In the genomic region with DNA sequence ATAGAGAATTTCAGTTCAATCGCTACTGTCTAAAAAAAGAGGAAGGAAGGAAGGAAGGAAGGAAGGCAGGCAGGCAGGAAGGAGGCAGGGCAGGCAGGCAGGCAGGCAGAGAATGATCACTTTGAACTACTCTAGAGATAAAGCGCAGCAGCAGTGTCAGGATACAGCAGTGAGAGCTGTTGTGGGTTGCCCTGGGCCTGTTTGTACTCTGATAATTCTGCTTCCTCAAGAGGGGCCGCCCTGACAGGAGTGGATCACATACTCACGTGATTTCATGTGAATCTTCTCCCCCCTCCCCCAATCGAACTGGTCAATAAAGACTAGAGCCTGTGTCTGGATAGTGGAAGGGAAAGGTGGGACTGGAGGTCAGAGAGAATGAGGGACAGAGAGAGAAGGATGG, we compare ENCODE assay signal across 14 mouse cellular contexts. TPM values are rescaled to one million over a fixed set of nuclear protein-coding genes. Genes with fewer than 3 reads are reported as not detected.
DNase-seq lines count a peak whose midpoint lies in the region; ATAC-seq and TF ChIP-seq lines count a peak whose summit lies in the region.
"Had no signal": no experiment of that assay in that cellular context is flagged by ENCODE, and none has a peak within 500 bp of the region (broad histone marks: within the 10 kb centered on the region; RNA-seq: fewer than 3 reads in every experiment).

No protein-coding gene starts in this region.

- H3K9me3 ChIP-seq in kidney, embryonic 16.5 days (ENCODE audit: low read length): no peaks in the 10 kb centered on the region
- H3K9me3 ChIP-seq in kidney, embryonic 14.5 days (ENCODE audit: control insufficient read depth, low read length): no peaks in the 10 kb centered on the region
- H3K9me3 ChIP-seq in ES-E14 (ENCODE audit: control insufficient read depth, insufficient read depth, low read depth, low read length): no peaks in the 10 kb centered on the region
- no peaks in the 10 kb centered on the region for H3K9me3 ChIP-seq in liver, embryonic 11.5 days (ENCODE audit: control insufficient read depth, low read length)
- no peaks in the 10 kb centered on the region for H3K9me3 ChIP-seq in intestine, embryonic 16.5 days (ENCODE audit: control insufficient read depth, low read length)
- H3K9me3 ChIP-seq: midbrain, embryonic 13.5 days had no signal

- H3K27ac ChIP-seq in kidney, embryonic 16.5 days (ENCODE audit: low read length): 0 out of 2 replicates have a peak overlapping the region, but pooled peaks have one; percentile 50
- no peak overlapping the region for H3K27ac ChIP-seq in kidney, embryonic 14.5 days (ENCODE audit: low read depth, low read length)
- H3K27ac ChIP-seq in ES-E14 (ENCODE audit: insufficient read depth, low read depth, low read length, poor library complexity, severe bottlenecking): peak overlapping the region; percentile 2; the same call in 1 of the 2 replicates
- peak overlapping the region; percentile 16; the same call in 1 of the 2 replicates for H3K27ac ChIP-seq in liver, embryonic 11.5 days (ENCODE audit: low read depth, low read length)
- no peak overlapping the region for H3K27ac ChIP-seq in intestine, embryonic 16.5 days (ENCODE audit: low read length)
- H3K27ac ChIP-seq: kidney, postnatal 0 days; midbrain, embryonic 13.5 days had no signal

- WGBS in kidney, embryonic 16.5 days: 61% methylated on average over 5 of the region's 5 CpGs
- 68% methylated on average over 5 of the region's 5 CpGs for WGBS in kidney, embryonic 14.5 days
- 20% methylated on average over 5 of the region's 5 CpGs for WGBS in liver, embryonic 11.5 days
- WGBS in intestine, embryonic 16.5 days: 42% methylated on average over 5 of the region's 5 CpGs

- H3K4me2 ChIP-seq in kidney, embryonic 16.5 days (replicated peaks; ENCODE audit: low read depth, low read length): no peak overlapping the region
- no peak overlapping the region for H3K4me2 ChIP-seq in kidney, embryonic 14.5 days (replicated peaks; ENCODE audit: low read depth, low read length)
- peak overlapping the region; percentile 10; the same call in 1 of the 2 replicates for H3K4me2 ChIP-seq in liver, embryonic 11.5 days
- H3K4me2 ChIP-seq in intestine, embryonic 16.5 days (ENCODE audit: low read depth, low read length): no peak overlapping the region
- H3K4me2 ChIP-seq: midbrain, embryonic 13.5 days had no signal

- H3K4me3 ChIP-seq in kidney, embryonic 16.5 days (ENCODE audit: low read length): no peak overlapping the region
- no peak overlapping the region for H3K4me3 ChIP-seq in kidney, embryonic 14.5 days (ENCODE audit: low read length)
- H3K4me3 ChIP-seq in ES-E14 (ENCODE audit: insufficient read depth in 1 of 2, low read depth in 1 of 2, low read length in 2 of 2, poor library complexity in 1 of 2, severe bottlenecking in 1 of 2): no peak overlapping the region
- no peak overlapping the region for H3K4me3 ChIP-seq in liver, embryonic 11.5 days (ENCODE audit: low read depth, low read length)
- H3K4me3 ChIP-seq in intestine, embryonic 16.5 days (ENCODE audit: low read length): no peak overlapping the region
- H3K4me3 ChIP-seq: erythroblast, embryonic 14.5 days; midbrain, embryonic 13.5 days had no signal

- in situ Hi-C loops in ES-E14 (cut with MboI; ENCODE audit: low sequenced_read_pairs in 2 of 2, unreplicated experiment in 2 of 2): no loop called here

- no peak for DNase-seq in ES-E14 (ENCODE audit: low read depth, low spot score)
- DNase-seq in liver, embryonic 11.5 days (ENCODE audit: low spot score): peak; percentile 52
- peak; percentile 66 for DNase-seq in thymus, postnatal 0 days (ENCODE audit: low spot score)
- no peak for DNase-seq in right cerebral cortex, postnatal 25 days
- DNase-seq in adrenal gland, adult 2 months: no peak
- DNase-seq: adrenal gland, postnatal 14 days; cerebellum, adult 9-10 months had no signal

- no peaks in the 10 kb centered on the region for H3K36me3 ChIP-seq in kidney, embryonic 16.5 days (ENCODE audit: insufficient read depth, low read length)
- H3K36me3 ChIP-seq in kidney, embryonic 14.5 days (ENCODE audit: control insufficient read depth, insufficient read depth, low read length): no peaks in the 10 kb centered on the region
- H3K36me3 ChIP-seq in ES-E14 (ENCODE audit: control insufficient read depth, insufficient read depth, low read length, poor library complexity, severe bottlenecking): no peaks in the 10 kb centered on the region
- no peaks in the 10 kb centered on the region for H3K36me3 ChIP-seq in liver, embryonic 11.5 days (ENCODE audit: control insufficient read depth, insufficient read depth, low read length)
- H3K36me3 ChIP-seq in intestine, embryonic 16.5 days (ENCODE audit: control insufficient read depth, insufficient read depth, low read length): no peaks in the 10 kb centered on the region

- H3K4me1 ChIP-seq in kidney, embryonic 16.5 days (ENCODE audit: insufficient read depth, low read length): peaks cover 8% of the 10 kb centered on the region
- H3K4me1 ChIP-seq in kidney, embryonic 14.5 days (ENCODE audit: control insufficient read depth, insufficient read depth, low read length): no peaks in the 10 kb centered on the region
- peaks cover 0 to 10% of the 10 kb centered on the region in 2 experiments; a peak in 2 of 4 replicates for H3K4me1 ChIP-seq in ES-E14 (ENCODE audit: control insufficient read depth in 2 of 2, insufficient read depth in 2 of 2, low read length in 2 of 2, poor library complexity in 1 of 2)
- peaks cover 30% of the 10 kb centered on the region for H3K4me1 ChIP-seq in liver, embryonic 11.5 days (replicated peaks; ENCODE audit: control insufficient read depth, insufficient read depth, low read length)
- peaks cover 3% of the 10 kb centered on the region; the same call in 1 of the 2 replicates for H3K4me1 ChIP-seq in intestine, embryonic 16.5 days (ENCODE audit: control insufficient read depth, insufficient read depth, low read length)

- H3K27me3 ChIP-seq in kidney, embryonic 16.5 days (ENCODE audit: insufficient read depth, low read length): no peaks in the 10 kb centered on the region
- no peaks in the 10 kb centered on the region for H3K27me3 ChIP-seq in kidney, embryonic 14.5 days (ENCODE audit: control insufficient read depth, insufficient read depth, low read length)
- H3K27me3 ChIP-seq in liver, embryonic 11.5 days (replicated peaks; ENCODE audit: control insufficient read depth, insufficient read depth, low read length): no peaks in the 10 kb centered on the region
- H3K27me3 ChIP-seq in intestine, embryonic 16.5 days (replicated peaks; ENCODE audit: control insufficient read depth, insufficient read depth, low read length): no peaks in the 10 kb centered on the region
- H3K27me3 ChIP-seq: midbrain, embryonic 13.5 days had no signal

- H3K9ac ChIP-seq in kidney, embryonic 16.5 days (replicated peaks; ENCODE audit: low read length): no peak overlapping the region
- no peak overlapping the region for H3K9ac ChIP-seq in kidney, embryonic 14.5 days (ENCODE audit: low read depth, low read length)
- no peak overlapping the region for H3K9ac ChIP-seq in ES-E14 (ENCODE audit: insufficient read depth, low read depth, low read length, poor library complexity, severe bottlenecking)
- no peak overlapping the region for H3K9ac ChIP-seq in liver, embryonic 11.5 days (ENCODE audit: low read depth, low read length)
- H3K9ac ChIP-seq in intestine, embryonic 16.5 days (ENCODE audit: low read depth, low read length): no peak overlapping the region
- H3K9ac ChIP-seq: midbrain, embryonic 13.5 days had no signal

- ATAC-seq in kidney, embryonic 16.5 days (ENCODE audit: low FRiP score, low TSS enrichment): no peak
- ATAC-seq in kidney, embryonic 14.5 days (ENCODE audit: low FRiP score, low TSS enrichment): no peak
- peak; percentile 91 for ATAC-seq in liver, embryonic 11.5 days (replicated peaks; ENCODE audit: low FRiP score)
- ATAC-seq in intestine, embryonic 16.5 days: no peak
- ATAC-seq: midbrain, embryonic 13.5 days had no signal

TF ChIP-seq in ES-E14, 5 proteins besides CTCF, POLR2A, EP300 and RAD21:
- TF ChIP-seq ZNF384 (IDR thresholded peaks at IDR 0.05; ENCODE audit: low read depth, low read length) (no peak), MAFK (IDR thresholded peaks at IDR 0.05; ENCODE audit: insufficient read depth, low read depth, low read length) (no peak), CHD2 (IDR thresholded peaks at IDR 0.05; ENCODE audit: low read depth, low read length) (no peak), ZC3H11A (IDR thresholded peaks at IDR 0.05; ENCODE audit: borderline replicate concordance, low read depth, low read length) (no peak), HCFC1 (IDR thresholded peaks at IDR 0.05; ENCODE audit: borderline replicate concordance, insufficient read depth, low read length) (no peak)

RNA-seq across cellular contexts. Expression of a gene that starts 34.4 kb away (rescaled TPM):
- 2.7 and 3.5 TPM in 2 replicates for polyA plus RNA-seq in kidney, embryonic 16.5 days (2015; fragmentation: Nextera tagmentation; extraction: Ambion mirVana)
- polyA plus RNA-seq in kidney, embryonic 14.5 days (2014; fragmentation: Nextera tagmentation; extraction: Ambion mirVana): 1.2 and 1.8 TPM in 2 replicates
- total RNA-seq in ES-E14 (2012; rRNA removed): 0.67 and 1.2 TPM in 2 replicates
- 1.2 and 1.3 TPM in 2 replicates for polyA plus RNA-seq in liver, embryonic 11.5 days (2014; fragmentation: Nextera tagmentation; extraction: Ambion mirVana)
- 1.3 and 1.5 TPM in 2 replicates for polyA plus RNA-seq in thymus, postnatal 0 days (2015; fragmentation: Nextera tagmentation; extraction: Ambion mirVana)
- 0.27 and 0.36 TPM in 2 replicates for polyA plus RNA-seq in intestine, embryonic 16.5 days (2015; fragmentation: Nextera tagmentation; extraction: Ambion mirVana)
- total RNA-seq in adrenal gland, adult 2 months (2021): under 1 TPM in 1 of 2 experiments, not detected in 1; 0.14 TPM
- polyA plus RNA-seq in adrenal gland, adult 2 months (2012; rRNA removed): 0.19 and 0.26 TPM in 2 replicates
- total RNA-seq: hematopoietic stem cell, adult 5-6 weeks had no signal

RNA-seq across cellular contexts. Expression of a gene that starts 43.2 kb away (rescaled TPM):
- 6.1 and 6.8 TPM in 2 replicates for polyA plus RNA-seq in kidney, embryonic 16.5 days (2015; fragmentation: Nextera tagmentation; extraction: Ambion mirVana)
- polyA plus RNA-seq in kidney, embryonic 14.5 days (2014; fragmentation: Nextera tagmentation; extraction: Ambion mirVana): 9.1 and 14.1 TPM in 2 replicates
- 3.7 and 6.1 TPM in 2 replicates for total RNA-seq in ES-E14 (2012; rRNA removed)
- 5.0 and 6.8 TPM in 2 replicates for polyA plus RNA-seq in liver, embryonic 11.5 days (2014; fragmentation: Nextera tagmentation; extraction: Ambion mirVana)
- 52.3 and 56.7 TPM in 2 replicates for polyA plus RNA-seq in thymus, postnatal 0 days (2015; fragmentation: Nextera tagmentation; extraction: Ambion mirVana)
- polyA plus RNA-seq in intestine, embryonic 16.5 days (2015; fragmentation: Nextera tagmentation; extraction: Ambion mirVana): 4.4 and 5.2 TPM in 2 replicates
- 1 to 10 TPM; 6.8 to 7.2 TPM for total RNA-seq in adrenal gland, adult 2 months (2021)
- polyA plus RNA-seq in adrenal gland, adult 2 months (2012; rRNA removed): 4.6 and 5.5 TPM in 2 replicates
- polyA plus RNA-seq: erythroblast, embryonic 14.5 days had no signal

Comparison
In these comparisons a context has a peak if more than half of its experiments do, and no peak if none do; other contexts are left out.
1. H3K27ac ChIP-seq: peak in kidney, embryonic 16.5 days (single experiment), ES-E14 (single experiment) and liver, embryonic 11.5 days (single experiment); none in kidney, embryonic 14.5 days (single experiment) and intestine, embryonic 16.5 days (single experiment).
2. DNase-seq: peak in liver, embryonic 11.5 days (single experiment) and thymus, postnatal 0 days (single experiment); none in ES-E14 (single experiment), right cerebral cortex, postnatal 25 days (single experiment) and adrenal gland, adult 2 months (single experiment).